10 mouse cellular contexts compared by ENCODE assay signal in the genomic region with DNA sequence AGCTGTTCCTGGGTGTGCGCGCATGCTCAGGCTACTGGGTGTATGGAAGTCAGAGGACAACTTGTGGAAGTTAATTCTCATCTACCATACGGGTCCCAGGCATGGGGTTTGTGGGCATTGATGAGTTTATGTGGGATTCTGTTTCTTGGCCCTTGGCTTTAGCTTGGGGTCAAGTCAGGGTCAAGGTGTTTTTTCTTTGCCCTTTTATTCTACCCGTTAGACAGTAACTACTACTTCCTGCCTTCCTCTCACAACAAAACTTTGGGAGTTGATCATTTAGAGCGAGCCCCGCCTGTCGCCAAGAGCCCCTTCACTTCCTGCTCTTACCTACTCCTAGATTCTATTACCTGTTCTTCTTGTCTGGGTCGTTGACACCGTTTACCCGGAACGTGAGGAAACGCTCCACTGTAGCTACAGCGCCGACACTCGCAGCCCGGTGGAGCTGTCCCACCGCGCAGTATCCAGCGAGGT. TPM values are rescaled to one million over a fixed set of nuclear protein-coding genes. Genes with fewer than 3 reads are reported as not detected.
A peak's percentile ranks its signal among the peaks of the same experiment; 100 is the strongest.
DNase-seq lines count a peak whose midpoint lies in the region; ATAC-seq and TF ChIP-seq lines count a peak whose summit lies in the region.
"Had no signal": no experiment of that assay in that cellular context is flagged by ENCODE, and none has a peak within 500 bp of the region (broad histone marks: within the 10 kb centered on the region; RNA-seq: fewer than 3 reads in every experiment).

No protein-coding gene starts in this region.

- TF ChIP-seq CTCF in heart, postnatal 0 days (IDR thresholded peaks at IDR 0.05; ENCODE audit: low read depth): no peak

- H3K27me3 ChIP-seq in heart, postnatal 0 days (ENCODE audit: control insufficient read depth, insufficient read depth, low read length): 0 out of 2 replicates have a peak, but pooled peaks cover 7% of the 10 kb centered on the region
- no peaks in the 10 kb centered on the region for H3K27me3 ChIP-seq in hindbrain, embryonic 14.5 days (ENCODE audit: control insufficient read depth, insufficient read depth, low read length)
- H3K27me3 ChIP-seq in midbrain, embryonic 13.5 days: no peaks in the 10 kb centered on the region

- no peak for ATAC-seq in heart, postnatal 0 days (ENCODE audit: insufficient read depth, low read depth)
- ATAC-seq in hindbrain, embryonic 14.5 days (ENCODE audit: low FRiP score): no peak
- peak; percentile 55 for ATAC-seq in midbrain, embryonic 13.5 days
- ATAC-seq in activated CD4-positive, CD25-positive, alpha-beta regulatory T cell, adult 4 months: no peak

- H3K9ac ChIP-seq in heart, postnatal 0 days (replicated peaks; ENCODE audit: low read depth, low read length): no peak overlapping the region
- peak overlapping the region; percentile 49 for H3K9ac ChIP-seq in hindbrain, embryonic 14.5 days
- peak overlapping the region; percentile 61 for H3K9ac ChIP-seq in midbrain, embryonic 13.5 days (replicated peaks)

- DNase-seq in heart, postnatal 0 days (ENCODE audit: low spot score): no peak
- DNase-seq in heart, postnatal 4 days: no peak
- peak; percentile 75 for DNase-seq in R1 (ENCODE audit: low read depth, low spot score)
- DNase-seq in hindbrain, embryonic 14.5 days (ENCODE audit: low spot score): no peak
- DNase-seq in natural killer cell, adult 2 months (ENCODE audit: low spot score in 2 of 2): no peak
- no peak for DNase-seq in thymus, postnatal 36 days

- no peaks in the 10 kb centered on the region for H3K9me3 ChIP-seq in heart, postnatal 0 days (replicated peaks; ENCODE audit: control insufficient read depth, low read length)
- H3K9me3 ChIP-seq in hindbrain, embryonic 14.5 days (ENCODE audit: control insufficient read depth, low read length): no peaks in the 10 kb centered on the region
- no peaks in the 10 kb centered on the region for H3K9me3 ChIP-seq in midbrain, embryonic 13.5 days
- H3K9me3 ChIP-seq: G1E had no signal

- no peak for TF ChIP-seq EP300 in heart, postnatal 0 days (IDR thresholded peaks at IDR 0.05; ENCODE audit: low read depth)

- no peak overlapping the region for H3K27ac ChIP-seq in heart, postnatal 0 days (ENCODE audit: low read depth)
- H3K27ac ChIP-seq in hindbrain, embryonic 14.5 days: no peak overlapping the region
- no peak overlapping the region for H3K27ac ChIP-seq in midbrain, embryonic 13.5 days

- H3K4me2 ChIP-seq in heart, postnatal 0 days (ENCODE audit: low read depth, low read length): peak overlapping the region; percentile 64
- H3K4me2 ChIP-seq in hindbrain, embryonic 14.5 days (replicated peaks): peak overlapping the region; percentile 72
- peak overlapping the region; percentile 79 for H3K4me2 ChIP-seq in midbrain, embryonic 13.5 days (replicated peaks)

- H3K36me3 ChIP-seq in heart, postnatal 0 days (replicated peaks; ENCODE audit: control insufficient read depth, insufficient read depth, low read length): no peaks in the 10 kb centered on the region
- H3K36me3 ChIP-seq in hindbrain, embryonic 14.5 days (replicated peaks; ENCODE audit: control insufficient read depth, insufficient read depth): no peaks in the 10 kb centered on the region
- H3K36me3 ChIP-seq in midbrain, embryonic 13.5 days: no peaks in the 10 kb centered on the region
- H3K36me3 ChIP-seq: G1E had no signal

- peak overlapping the region; percentile 43 for H3K4me3 ChIP-seq in heart, postnatal 0 days (ENCODE audit: low read depth, low read length)
- H3K4me3 ChIP-seq in hindbrain, embryonic 14.5 days (replicated peaks; ENCODE audit: low read length): peak overlapping the region; percentile 37
- H3K4me3 ChIP-seq in midbrain, embryonic 13.5 days (replicated peaks): peak overlapping the region; percentile 46

- H3K4me1 ChIP-seq in heart, postnatal 0 days (ENCODE audit: control insufficient read depth, insufficient read depth): peaks cover 9% of the 10 kb centered on the region
- H3K4me1 ChIP-seq in hindbrain, embryonic 14.5 days (replicated peaks; ENCODE audit: control insufficient read depth, insufficient read depth, low read length): peaks cover 3% of the 10 kb centered on the region; the same call in 1 of the 2 replicates
- peaks cover 10% of the 10 kb centered on the region for H3K4me1 ChIP-seq in midbrain, embryonic 13.5 days (replicated peaks)

- 15% methylated on average over 19 of the region's 19 CpGs for WGBS in heart, postnatal 0 days
- 16% methylated on average over 19 of the region's 19 CpGs for WGBS in hindbrain, embryonic 14.5 days
- WGBS in midbrain, embryonic 13.5 days: 17% methylated on average over 19 of the region's 19 CpGs

RNA-seq across cellular contexts. Expression of a gene that starts 0.3 kb away (rescaled TPM):
- total RNA-seq in heart, postnatal 0 days (2014; rRNA removed; ENCODE audit: low replicate concordance): not detected in 2 replicates
- polyA plus RNA-seq in heart, postnatal 0 days (2015; fragmentation: Nextera tagmentation; extraction: Ambion mirVana): not detected in 2 replicates
- not detected for total RNA-seq in heart, postnatal 4 days (2021)
- polyA plus RNA-seq in hindbrain, embryonic 14.5 days (2014; fragmentation: Nextera tagmentation; extraction: Ambion mirVana): not detected in 2 replicates
- not detected in 2 replicates for polyA plus RNA-seq in midbrain, embryonic 13.5 days (2015; fragmentation: Nextera tagmentation; extraction: Ambion mirVana)
- not detected for polyA plus RNA-seq in activated CD4-positive, CD25-positive, alpha-beta regulatory T cell, adult 4 months (2017; shearing (Covaris generic))
- total RNA-seq: G1E; monocyte, adult 5-6 weeks had no signal
- polyA plus RNA-seq: G1E had no signal

RNA-seq across cellular contexts. Expression of a gene that starts 26.7 kb away (rescaled TPM):
- 40.7 and 42.9 TPM in 2 replicates for total RNA-seq in heart, postnatal 0 days (2014; rRNA removed; ENCODE audit: low replicate concordance)
- polyA plus RNA-seq in heart, postnatal 0 days (2015; fragmentation: Nextera tagmentation; extraction: Ambion mirVana): 3.8 and 4.0 TPM in 2 replicates
- total RNA-seq in heart, postnatal 4 days (2021): 10 to 100 TPM; 42.8 to 47.3 TPM
- polyA plus RNA-seq in hindbrain, embryonic 14.5 days (2014; fragmentation: Nextera tagmentation; extraction: Ambion mirVana): 7.4 and 9.0 TPM in 2 replicates
- polyA plus RNA-seq in midbrain, embryonic 13.5 days (2015; fragmentation: Nextera tagmentation; extraction: Ambion mirVana): 10.8 and 11.3 TPM in 2 replicates
- polyA plus RNA-seq in activated CD4-positive, CD25-positive, alpha-beta regulatory T cell, adult 4 months (2017; shearing (Covaris generic)): 1 to 10 TPM; 5.1 to 6.6 TPM
